Mouse (Mus musculus): ENCODE measurements around the gene Soga1. TPM values are rescaled to one million over a fixed set of nuclear protein-coding genes. Genes with fewer than 3 reads are reported as not detected.

The Soga1 gene
- polyA plus RNA-seq, 1 experiment, result 4.6 TPM

GRCm38 (mm10) chr2:156991470-156992319 is 87.4 kb downstream of the Soga1 start, which contains the start of gene Ndrg3:
Gene Ndrg3 (minus strand): TSS chr2:156992056.
- Histone ChIP-seq H3K36me3 (ENCODE audit: control insufficient read depth, insufficient read depth, low read length) (peaks cover 7% of the 10 kb centered on the region; the same call in 1 of the 2 replicates), H3K27me3 (ENCODE audit: control insufficient read depth, insufficient read depth, low read length) (no peaks in the 10 kb centered on the region), H3K4me3 (ENCODE audit: low read depth, low read length) (peak within 1 kb of the TSS; percentile 65), H3K4me1 (ENCODE audit: control insufficient read depth, insufficient read depth, insufficient read length, low read length) (no peaks in the 10 kb centered on the region), H3K27ac (ENCODE audit: insufficient read depth, low read depth, low read length) (peak within 1 kb of the TSS; percentile 15)
- under 1% methylated on average over 65 of the region's 66 CpGs for WGBS
- TF ChIP-seq POLR2A (IDR thresholded peaks at IDR 0.05; ENCODE audit: low read depth, low read length) (peak; percentile 14; the same call in 1 of the 2 replicates), CTCF (IDR thresholded peaks at IDR 0.05; ENCODE audit: extremely low read depth, insufficient read length, insufficient replicate concordance, low read depth, low read length) (peak; percentile 42; the same call in 1 of the 2 replicates)

DNA sequence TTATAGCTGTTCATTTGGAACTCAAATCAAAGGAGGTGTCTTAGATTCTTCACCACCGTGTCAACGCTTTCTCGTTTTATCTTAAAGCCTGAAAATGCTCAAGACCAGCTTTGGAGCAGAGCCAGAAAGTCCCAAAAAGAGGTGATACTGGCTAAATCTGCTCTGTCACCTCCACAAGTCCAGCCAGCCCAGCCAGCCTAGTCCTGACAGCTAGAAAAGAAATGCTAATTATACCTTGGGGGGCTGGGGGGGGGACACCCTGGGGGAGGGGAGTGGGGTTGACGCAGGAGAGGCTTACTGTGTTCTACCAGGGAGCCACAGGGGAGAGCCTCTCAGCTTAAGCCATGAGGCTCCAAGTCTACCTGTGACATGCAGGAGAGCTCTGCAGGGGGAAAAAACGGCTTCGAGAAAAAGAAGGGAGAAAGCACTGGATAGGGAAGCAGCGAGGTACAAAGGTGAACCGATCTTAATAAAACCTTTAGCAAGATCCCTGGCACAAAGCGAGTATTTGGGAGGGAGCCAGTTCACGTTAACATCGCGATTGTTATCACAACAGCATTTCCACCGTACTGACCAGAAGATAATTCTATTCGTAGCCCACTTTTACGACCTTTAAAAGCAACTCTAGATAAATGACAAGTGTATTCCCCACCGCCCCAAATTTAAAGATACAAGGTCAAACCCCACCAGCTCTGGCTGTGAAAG is 88.2 kb downstream of the Soga1 start:
- WGBS, result 6% methylated on average over 16 of the region's 16 CpGs
- no peaks in the 10 kb centered on the region for H3K27me3 ChIP-seq (ENCODE audit: control insufficient read depth, insufficient read depth, low read length)
- H3K27ac ChIP-seq (ENCODE audit: insufficient read depth, low read depth, low read length), result peak overlapping the region; percentile 15
- peaks cover 6% of the 10 kb centered on the region; the same call in 1 of the 2 replicates for H3K36me3 ChIP-seq (ENCODE audit: control insufficient read depth, insufficient read depth, low read length)
- no peak for TF ChIP-seq CTCF (IDR thresholded peaks at IDR 0.05; ENCODE audit: extremely low read depth, insufficient read length, insufficient replicate concordance, low read depth, low read length)
- no peak for TF ChIP-seq POLR2A (IDR thresholded peaks at IDR 0.05; ENCODE audit: low read depth, low read length)
- peak overlapping the region; percentile 65 for H3K4me3 ChIP-seq (ENCODE audit: low read depth, low read length)
- H3K4me1 ChIP-seq (ENCODE audit: control insufficient read depth, insufficient read depth, insufficient read length, low read length), result no peaks in the 10 kb centered on the region

DNA sequence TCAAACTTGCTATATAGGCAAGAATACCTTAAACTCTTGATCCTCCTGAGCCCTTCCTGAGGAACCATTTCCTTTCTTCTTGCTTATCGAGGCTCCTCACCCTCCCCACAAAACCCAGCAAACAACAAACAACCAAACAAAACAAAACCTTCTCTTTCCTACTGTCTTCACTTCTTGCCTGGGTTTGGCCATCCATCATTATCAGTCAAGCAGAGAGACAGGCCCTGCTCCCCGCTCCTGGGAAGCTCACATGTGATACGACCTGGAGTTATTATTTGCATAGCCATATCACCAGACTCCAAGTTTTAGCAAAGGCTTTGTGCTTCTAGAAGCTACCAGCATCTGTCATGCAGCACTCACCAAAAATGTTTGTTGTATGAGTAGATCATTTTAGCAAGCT is 91.7 kb downstream of the Soga1 start:
- H3K27ac ChIP-seq (ENCODE audit: insufficient read depth, low read depth, low read length), result no peak overlapping the region
- TF ChIP-seq CTCF (IDR thresholded peaks at IDR 0.05; ENCODE audit: extremely low read depth, insufficient read length, insufficient replicate concordance, low read depth, low read length) (no peak), POLR2A (IDR thresholded peaks at IDR 0.05; ENCODE audit: low read depth, low read length) (no peak)
- H3K4me3 ChIP-seq (ENCODE audit: low read depth, low read length), result no peak overlapping the region
- H3K36me3 ChIP-seq (ENCODE audit: control insufficient read depth, insufficient read depth, low read length), result no peaks in the 10 kb centered on the region
- 61% methylated on average over 3 of the region's 3 CpGs for whole genome bisulfite sequencing
- H3K27me3 ChIP-seq (ENCODE audit: control insufficient read depth, insufficient read depth, low read length), result no peaks in the 10 kb centered on the region
- H3K4me1 ChIP-seq (ENCODE audit: control insufficient read depth, insufficient read depth, insufficient read length, low read length), result peaks cover 6% of the 10 kb centered on the region; the same call in 1 of the 2 replicates

GRCm38 (mm10) chr2:156982864-156983263 is 96.2 kb downstream of the Soga1 start:
- peak overlapping the region; percentile 78 for H3K27ac ChIP-seq (ENCODE audit: insufficient read depth, low read depth, low read length)
- H3K36me3 ChIP-seq (ENCODE audit: control insufficient read depth, insufficient read depth, low read length), result no peaks in the 10 kb centered on the region
- no peaks in the 10 kb centered on the region for H3K27me3 ChIP-seq (ENCODE audit: control insufficient read depth, insufficient read depth, low read length)
- TF ChIP-seq POLR2A (IDR thresholded peaks at IDR 0.05; ENCODE audit: low read depth, low read length), result no peak
- no peak for TF ChIP-seq CTCF (IDR thresholded peaks at IDR 0.05; ENCODE audit: extremely low read depth, insufficient read length, insufficient replicate concordance, low read depth, low read length)
- no peak overlapping the region for H3K4me3 ChIP-seq (ENCODE audit: low read depth, low read length)
- WGBS, result 12% methylated on average over 2 of the region's 2 CpGs
- peaks cover 7% of the 10 kb centered on the region; the same call in 1 of the 2 replicates for H3K4me1 ChIP-seq (ENCODE audit: control insufficient read depth, insufficient read depth, insufficient read length, low read length)

DNA sequence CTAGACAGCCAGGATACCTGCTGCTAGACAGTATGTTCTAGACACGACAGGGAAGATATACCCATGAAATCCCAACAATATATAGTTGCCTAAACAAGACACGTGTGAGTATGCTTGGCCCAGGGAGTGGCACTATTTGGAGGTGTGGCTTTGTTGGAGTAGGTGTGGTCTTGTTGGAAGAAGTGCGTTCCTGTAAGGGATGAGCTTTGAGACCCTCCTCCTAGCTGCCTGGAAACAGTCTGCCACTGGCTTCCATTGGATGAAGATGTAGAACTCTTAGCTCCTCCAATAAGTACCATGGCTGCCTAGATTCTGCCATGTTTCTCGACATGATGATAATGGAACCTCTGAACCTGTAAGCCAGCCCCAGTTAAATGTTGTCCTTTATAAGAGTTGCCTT is 97.8 kb downstream of the Soga1 start:
- WGBS, result 71% methylated on average over 4 of the region's 4 CpGs
- TF ChIP-seq CTCF (IDR thresholded peaks at IDR 0.05; ENCODE audit: extremely low read depth, insufficient read length, insufficient replicate concordance, low read depth, low read length), result no peak
- no peak overlapping the region for H3K4me3 ChIP-seq (ENCODE audit: low read depth, low read length)
- H3K4me1 ChIP-seq (ENCODE audit: control insufficient read depth, insufficient read depth, insufficient read length, low read length), result peaks cover 7% of the 10 kb centered on the region; the same call in 1 of the 2 replicates
- H3K27ac ChIP-seq (ENCODE audit: insufficient read depth, low read depth, low read length), result no peak overlapping the region
- 0 out of 2 replicates have a peak, but pooled peaks cover 1% of the 10 kb centered on the region for H3K36me3 ChIP-seq (ENCODE audit: control insufficient read depth, insufficient read depth, low read length)
- H3K27me3 ChIP-seq (ENCODE audit: control insufficient read depth, insufficient read depth, low read length), result no peaks in the 10 kb centered on the region

DNA sequence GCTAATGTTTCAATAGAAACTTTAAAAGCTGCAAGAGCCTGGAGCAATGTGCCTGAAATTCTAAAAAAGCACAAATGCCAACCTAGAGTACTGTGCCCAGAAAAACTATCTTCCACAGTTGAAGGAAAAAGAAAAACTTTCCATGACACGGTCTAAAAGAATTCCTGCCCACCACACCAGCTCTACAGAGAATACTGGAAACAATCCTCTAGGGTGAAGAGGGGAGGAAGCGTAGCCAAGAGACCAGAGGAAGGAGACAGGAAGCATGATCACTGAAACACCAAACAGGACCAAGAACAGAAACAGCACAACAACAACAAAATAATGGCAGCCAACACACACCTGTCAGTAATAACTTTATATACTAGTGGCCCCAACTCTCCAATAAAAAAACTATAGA is 99.0 kb downstream of the Soga1 start:
- 85% methylated on average over 2 of the region's 2 CpGs for WGBS
- H3K27ac ChIP-seq (ENCODE audit: insufficient read depth, low read depth, low read length), result no peak overlapping the region
- no peaks in the 10 kb centered on the region for H3K27me3 ChIP-seq (ENCODE audit: control insufficient read depth, insufficient read depth, low read length)
- no peak overlapping the region for H3K4me3 ChIP-seq (ENCODE audit: low read depth, low read length)
- TF ChIP-seq CTCF (IDR thresholded peaks at IDR 0.05; ENCODE audit: extremely low read depth, insufficient read length, insufficient replicate concordance, low read depth, low read length) (no peak), POLR2A (IDR thresholded peaks at IDR 0.05; ENCODE audit: low read depth, low read length) (no peak)
- 0 out of 2 replicates have a peak, but pooled peaks cover 4% of the 10 kb centered on the region for H3K36me3 ChIP-seq (ENCODE audit: control insufficient read depth, insufficient read depth, low read length)
- peaks cover 7% of the 10 kb centered on the region; the same call in 1 of the 2 replicates for H3K4me1 ChIP-seq (ENCODE audit: control insufficient read depth, insufficient read depth, insufficient read length, low read length)

DNA sequence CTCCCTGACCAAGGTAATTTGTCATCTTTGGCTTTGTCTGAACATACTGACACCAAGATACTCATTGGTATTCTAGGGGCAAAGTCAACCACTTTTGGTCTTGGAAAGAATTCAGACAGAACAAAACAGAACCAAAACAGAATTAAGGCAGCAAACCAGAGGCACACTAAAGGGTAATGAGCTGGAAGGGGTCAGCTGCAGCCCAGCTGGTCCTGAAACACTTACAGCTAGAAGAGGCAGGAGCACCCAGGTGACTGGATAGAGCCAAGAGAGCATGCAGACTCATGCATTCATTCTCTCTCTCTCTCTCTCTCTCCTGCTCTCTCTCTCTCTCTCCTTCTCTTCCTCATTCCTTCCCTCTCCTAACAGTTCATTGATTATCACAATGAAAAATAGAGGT is 102.3 kb downstream of the Soga1 start:
- Histone ChIP-seq H3K27me3 (ENCODE audit: control insufficient read depth, insufficient read depth, low read length) (no peaks in the 10 kb centered on the region), H3K36me3 (ENCODE audit: control insufficient read depth, insufficient read depth, low read length) (peaks cover 5% of the 10 kb centered on the region; the same call in 1 of the 2 replicates), H3K4me3 (ENCODE audit: low read depth, low read length) (no peak overlapping the region), H3K4me1 (ENCODE audit: control insufficient read depth, insufficient read depth, insufficient read length, low read length) (peaks cover 2% of the 10 kb centered on the region; the same call in 1 of the 2 replicates), H3K27ac (ENCODE audit: insufficient read depth, low read depth, low read length) (no peak overlapping the region)
- no peak for TF ChIP-seq POLR2A (IDR thresholded peaks at IDR 0.05; ENCODE audit: low read depth, low read length)
- no peak for TF ChIP-seq CTCF (IDR thresholded peaks at IDR 0.05; ENCODE audit: extremely low read depth, insufficient read length, insufficient replicate concordance, low read depth, low read length)

Measured in small intestine, adult 2 months (tissue).